ENCODE assay signal across 17 mouse cellular contexts in genomic region chr10:75355341-75355740, GRCm38 (mm10). TPM values are rescaled to one million over a fixed set of nuclear protein-coding genes. Genes with fewer than 3 reads are reported as not detected.
"Had no signal": no experiment of that assay in that cellular context is flagged by ENCODE, and none has a peak within 500 bp of the region (broad histone marks: within the 10 kb centered on the region; RNA-seq: fewer than 3 reads in every experiment).

No protein-coding gene starts in this region.

- H3K27me3 ChIP-seq: lung, embryonic 15.5 days; midbrain, embryonic 13.5 days; midbrain, embryonic 15.5 days; neural tube, embryonic 12.5 days; stomach, embryonic 15.5 days had no signal

- H3K27ac ChIP-seq: lung, embryonic 15.5 days; macrophage; midbrain, embryonic 13.5 days; midbrain, embryonic 15.5 days; neural tube, embryonic 12.5 days; stomach, embryonic 15.5 days; stomach, postnatal 0 days had no signal

- ATAC-seq: lung, postnatal 0 days; midbrain, embryonic 13.5 days; midbrain, embryonic 15.5 days had no signal

- H3K9ac ChIP-seq: lung, embryonic 15.5 days; midbrain, embryonic 13.5 days; midbrain, embryonic 15.5 days; neural tube, embryonic 12.5 days; stomach, embryonic 15.5 days had no signal

- H3K4me2 ChIP-seq: lung, embryonic 15.5 days; midbrain, embryonic 11.5 days; midbrain, embryonic 13.5 days; midbrain, embryonic 15.5 days; neural tube, embryonic 12.5 days; stomach, embryonic 15.5 days had no signal

- H3K9me3 ChIP-seq: lung, embryonic 15.5 days; megakaryocyte, embryonic 14.5 days; midbrain, embryonic 13.5 days; midbrain, embryonic 15.5 days; neural tube, embryonic 12.5 days; stomach, embryonic 15.5 days had no signal

- DNase-seq: lung, adult 2 months; lung, postnatal 14 days; lung, postnatal 36 days; right cerebral cortex, postnatal 14 days; thymus, postnatal 14 days; thymus, postnatal 36 days had no signal

- H3K36me3 ChIP-seq: lung, embryonic 15.5 days; midbrain, embryonic 13.5 days; midbrain, embryonic 15.5 days; neural tube, embryonic 12.5 days; stomach, embryonic 15.5 days had no signal

- H3K4me1 ChIP-seq: lung, embryonic 15.5 days; midbrain, embryonic 13.5 days; midbrain, embryonic 15.5 days; neural tube, embryonic 12.5 days; stomach, embryonic 15.5 days had no signal

- H3K4me3 ChIP-seq: lung, embryonic 15.5 days; megakaryocyte, embryonic 14.5 days; midbrain, embryonic 13.5 days; midbrain, embryonic 15.5 days; neural tube, embryonic 12.5 days; stomach, embryonic 15.5 days had no signal

RNA-seq across cellular contexts. Expression of gene Upb1, which starts 45.6 kb away (rescaled TPM):
- total RNA-seq: midbrain, postnatal 0 days had no signal
- polyA plus RNA-seq: midbrain, embryonic 11.5 days; midbrain, embryonic 13.5 days had no signal
